Mouse (Mus musculus) cerebral cortex, adult 2 months (tissue): ENCODE measurements around the gene Med8.

Experiments used
- WGBS: fragments of 180-500 bp; shearing (Covaris S2); methylation state at CpG from one replicate; pipeline ENCODE4 v1.1.7; 2018; 5-methylcytosine and 5-hydroxymethylcytosine counted together

The Med8 gene

GRCm38 (mm10) chr4:118415779-118416178, 6.6 kb downstream of the Med8 start:
- 63% methylated on average over 2 of the region's 2 CpGs for WGBS

- WGBS, result 62% methylated on average over 5 of the region's 5 CpGs
These were observed 7.2 kb downstream of the Med8 start for GRCm38 (mm10) chr4:118416329-118416728.

- WGBS, result 62% methylated on average over 13 of the region's 13 CpGs
These were observed 8.1 kb downstream of the Med8 start for GRCm38 (mm10) chr4:118417112-118417797.

GRCm38 (mm10) chr4:118421384-118421783, 12.2 kb downstream of the Med8 start:
- 96% methylated on average over 3 of the region's 3 CpGs for WGBS

- 82% methylated on average over 4 of the region's 4 CpGs for WGBS
These were observed 15.5 kb downstream of the Med8 start for GRCm38 (mm10) chr4:118424541-118425160.

- WGBS, result 51% methylated on average over 1 of the region's 1 CpGs
These were observed 16.2 kb downstream of the Med8 start for GRCm38 (mm10) chr4:118425374-118425773.

GRCm38 (mm10) chr4:118427415-118427767, 18.3 kb downstream of the Med8 start:
- 25% methylated on average over 5 of the region's 5 CpGs for WGBS

GRCm38 (mm10) chr4:118427768-118428451, 18.8 kb downstream of the Med8 start, which contains the start of gene Elovl1:
Gene Elovl1, plus strand, starts transcription at chr4:118428093.
- 10% methylated on average over 29 of the region's 31 CpGs for WGBS

GRCm38 (mm10) chr4:118428531-118429214, 19.5 kb downstream of the Med8 start:
- 53% methylated on average over 15 of the region's 15 CpGs for WGBS

- 69% methylated on average over 7 of the region's 7 CpGs for WGBS
These were observed 20.2 kb downstream of the Med8 start for GRCm38 (mm10) chr4:118429215-118429895.

GRCm38 (mm10) chr4:118432332-118432731, 23.2 kb downstream of the Med8 start:
- WGBS, result 82% methylated on average over 8 of the region's 8 CpGs

- WGBS, result under 1% methylated on average over 67 of the region's 67 CpGs
These were observed 27.9 kb downstream of the Med8 start, which contains the start of gene Cdc20 for GRCm38 (mm10) chr4:118436820-118437603. Gene Cdc20, minus strand, starts transcription at chr4:118437352.

- WGBS, result 20% methylated on average over 12 of the region's 12 CpGs
These were observed 28.7 kb downstream of the Med8 start for GRCm38 (mm10) chr4:118437829-118438253.

- 60% methylated on average over 10 of the region's 10 CpGs for WGBS
These were observed 36.0 kb downstream of the Med8 start for GRCm38 (mm10) chr4:118445088-118445487.

- WGBS, result 23% methylated on average over 18 of the region's 18 CpGs
These were observed 36.8 kb downstream of the Med8 start for GRCm38 (mm10) chr4:118445781-118446414.

GRCm38 (mm10) chr4:118446415-118447153, 37.4 kb downstream of the Med8 start:
- WGBS, result 21% methylated on average over 24 of the region's 24 CpGs

GRCm38 (mm10) chr4:118457345-118457975, 48.3 kb downstream of the Med8 start, which contains the start of gene Mpl:
Gene Mpl, minus strand, starts transcription at chr4:118457513.
- WGBS, result 61% methylated on average over 9 of the region's 9 CpGs

GRCm38 (mm10) chr4:118464956-118465355, 55.8 kb downstream of the Med8 start:
- 46% methylated on average over 3 of the region's 3 CpGs for WGBS
